Mouse (Mus musculus) layer of hippocampus, adult 18-20 months (tissue): ENCODE results near the gene Ntm. TPM values are rescaled to one million over a fixed set of nuclear protein-coding genes. Genes with fewer than 3 reads are reported as not detected.

Experiments
- DNase-seq, 2 experiments: peaks; one replicate each; pipeline ENCODE4 v3.0.0; 2022; ENCODE audit warnings: low spot score in 2 of 2
- total RNA-seq, 2 experiments: library from RNA; stranded (reverse); gene quantifications; 2 replicates each; pipeline ENCODE4 v1.2.3; 2021

Ntm gene
- total RNA-seq, 2 experiments from 2014 or later: 146 to 152 TPM

- no peak for DNase-seq
Observed at GRCm38 (mm10) chr9:29671861-29672260, 291.1 kb downstream of the Ntm start.

DNA sequence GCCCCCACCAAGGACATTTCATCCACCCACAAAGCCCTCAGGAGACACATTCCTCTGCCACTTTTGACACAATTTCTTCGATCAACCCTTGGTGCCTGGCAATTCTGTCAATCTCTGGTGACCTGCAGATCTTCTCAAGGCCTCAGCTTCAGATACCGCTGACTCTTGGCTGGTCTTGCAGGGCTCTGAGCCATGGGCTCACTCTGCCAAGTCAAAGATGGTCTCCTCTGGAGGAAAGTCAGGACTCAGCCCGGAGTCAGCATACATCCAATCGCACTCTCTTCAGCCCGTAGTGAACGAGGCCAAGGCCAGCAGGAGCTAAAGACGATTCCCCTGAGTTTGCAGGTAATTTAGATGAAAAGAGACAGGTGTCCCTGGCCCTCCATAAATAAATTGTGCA lies 299.7 kb downstream of the Ntm start:
- no peak for DNase-seq

DNA sequence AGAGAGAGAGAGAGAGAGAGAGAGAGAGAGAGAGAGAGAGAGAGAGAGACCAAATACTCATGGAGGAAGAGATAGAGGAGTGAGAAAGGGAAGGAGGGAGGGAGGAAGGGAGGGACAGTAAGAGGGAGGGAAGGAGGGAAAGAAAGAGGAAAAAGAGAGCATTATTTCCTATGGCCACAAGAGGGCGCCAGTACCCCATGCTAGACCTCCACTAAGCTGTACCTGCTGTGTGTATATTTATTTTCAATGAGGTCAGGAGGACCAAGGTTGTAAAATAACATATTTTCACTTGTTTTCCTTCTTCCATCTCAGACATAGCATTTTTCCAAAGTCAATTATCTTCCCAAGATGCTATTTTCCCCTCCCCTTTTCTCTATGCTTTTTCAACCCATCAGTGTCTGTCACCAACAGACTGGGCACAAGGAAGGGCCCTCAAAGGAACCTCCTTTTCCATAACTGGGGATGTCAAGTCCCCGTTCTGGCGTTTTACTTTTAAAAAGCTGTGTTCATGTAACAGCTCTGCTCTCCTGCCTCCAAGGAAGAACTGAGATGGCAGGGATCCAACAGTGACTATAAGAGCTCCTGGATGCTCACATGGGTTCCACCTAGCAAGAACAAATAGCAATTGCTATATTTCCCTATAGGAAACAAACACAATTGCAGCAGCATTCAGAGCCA lies 301.3 kb downstream of the Ntm start:
- DNase-seq: peak; percentile 37 to 71

GRCm38 (mm10) chr9:29660059-29660613 lies 302.8 kb downstream of the Ntm start:
- DNase-seq: no peak

DNA sequence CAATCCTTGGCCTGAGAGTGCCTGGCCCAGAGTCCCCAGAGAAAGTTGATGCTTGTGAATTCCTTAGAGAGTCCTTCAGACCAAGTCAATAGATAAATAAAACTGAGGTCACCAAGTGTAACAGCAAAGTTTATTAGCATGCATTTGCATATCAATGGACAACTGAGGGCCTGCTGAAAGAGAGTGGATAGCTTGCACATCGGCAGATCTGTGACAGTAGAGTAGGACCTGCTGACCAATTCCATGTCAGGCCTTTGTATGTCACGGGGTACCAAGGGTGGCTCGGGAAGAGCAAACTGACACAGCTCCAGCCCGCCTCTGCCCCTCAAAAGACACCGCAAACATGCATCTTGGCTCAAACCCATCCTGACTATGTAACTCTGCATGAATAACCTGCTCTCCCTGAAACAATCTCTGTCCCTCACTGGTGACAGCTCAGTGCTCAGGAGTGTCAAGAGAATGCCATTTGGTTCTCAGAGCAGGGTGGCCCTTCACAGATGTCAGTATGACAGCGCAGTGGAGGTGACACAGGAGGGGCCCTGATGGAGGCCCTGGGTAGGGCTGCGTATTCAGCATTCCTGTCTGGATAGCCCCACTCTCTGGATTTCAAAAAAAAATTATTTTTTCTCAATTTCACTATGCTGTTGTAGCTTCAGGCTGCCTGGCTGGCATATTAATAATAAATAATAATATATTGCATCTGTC lies 305.0 kb downstream of the Ntm start:
- no peak for DNase-seq

DNA sequence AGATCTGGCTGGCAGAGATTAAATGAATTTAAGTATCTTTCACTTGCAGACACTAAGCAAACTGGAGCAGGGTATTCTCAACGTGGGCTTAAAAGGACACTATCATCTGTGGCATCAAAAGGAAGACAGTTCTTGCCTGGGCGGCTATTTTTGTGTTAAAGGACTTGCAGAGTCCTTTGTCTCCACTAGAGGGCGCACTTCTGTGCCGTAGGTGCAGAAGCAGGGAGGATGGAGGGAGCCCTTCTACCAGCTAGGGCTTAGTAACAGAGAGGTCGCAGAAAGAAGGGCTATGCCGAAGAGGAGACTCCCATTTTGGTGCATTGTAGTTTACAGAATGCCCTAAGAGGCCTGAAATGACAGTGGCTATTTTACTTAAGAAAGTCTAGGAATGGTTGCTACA lies 308.1 kb downstream of the Ntm start:
- peak; percentile 9 to 57 for DNase-seq

DNA sequence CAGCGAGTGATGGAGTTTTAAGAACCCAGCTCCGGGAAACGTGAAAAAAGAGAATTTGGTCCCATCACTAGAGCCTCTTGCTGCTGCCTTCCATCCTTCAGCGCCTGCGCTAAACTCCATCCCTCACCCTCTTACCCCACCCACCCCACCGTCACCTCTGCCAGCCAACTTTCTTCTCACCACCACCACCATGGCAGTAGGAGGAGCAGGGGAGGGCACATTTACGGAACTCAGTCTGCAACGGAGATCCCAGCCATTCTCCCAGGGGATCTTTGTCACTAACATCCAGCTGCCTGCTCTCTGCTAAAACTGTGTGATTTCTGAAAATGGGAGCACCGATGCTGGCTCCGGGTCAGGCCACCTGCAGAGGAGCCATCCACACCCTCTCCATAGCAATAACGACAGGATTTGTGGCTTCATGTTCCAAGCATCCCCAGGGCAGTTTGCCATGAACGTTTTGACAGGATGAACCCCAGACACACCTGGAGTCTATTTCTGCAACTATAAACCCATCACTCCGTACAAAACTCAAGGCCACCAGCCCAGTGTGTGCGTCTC lies 309.2 kb downstream of the Ntm start:
- no peak for DNase-seq

DNA sequence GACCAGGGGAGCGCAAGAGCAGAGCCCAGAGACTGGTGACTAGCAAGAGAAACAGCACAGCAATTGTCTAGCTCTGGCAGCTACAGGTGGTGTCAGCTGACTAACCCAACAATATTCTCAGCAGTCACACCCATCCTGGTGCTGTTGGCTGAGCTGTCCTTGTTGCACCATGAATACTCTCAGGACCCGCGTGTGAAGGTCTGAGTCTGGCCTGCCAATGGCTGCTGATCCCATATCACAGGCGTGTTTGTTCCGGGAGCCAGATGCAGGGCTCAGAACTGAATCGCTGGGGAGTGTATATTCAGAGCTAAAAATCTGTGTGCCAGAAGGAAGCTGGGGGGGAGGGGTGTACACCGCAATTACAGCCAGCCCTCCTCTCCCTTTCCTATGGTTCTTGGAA lies 310.1 kb downstream of the Ntm start:
- no peak for DNase-seq

GRCm38 (mm10) chr9:29651856-29652255 lies 311.1 kb downstream of the Ntm start:
- no peak for DNase-seq

GRCm38 (mm10) chr9:29651226-29651625 lies 311.7 kb downstream of the Ntm start:
- no peak for DNase-seq

DNA sequence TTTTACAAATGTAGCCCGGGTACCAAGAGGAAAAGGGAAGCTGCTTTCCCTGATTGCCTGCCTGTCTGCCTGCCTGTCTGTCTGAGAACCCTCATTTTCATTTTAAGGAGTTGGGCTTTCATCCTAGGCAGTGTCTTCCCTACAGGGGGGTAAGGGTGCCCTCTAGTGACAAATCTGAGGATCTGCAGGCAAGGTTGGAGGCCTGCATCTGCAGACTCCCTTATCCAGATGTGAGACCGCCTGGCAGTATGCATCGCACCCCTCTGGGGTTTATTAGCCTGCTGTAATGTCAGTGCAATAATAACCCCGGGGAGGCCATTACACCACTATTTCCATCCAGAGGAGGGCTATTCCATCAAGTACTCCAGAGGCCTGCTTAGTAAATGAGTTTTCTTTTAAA lies 312.3 kb downstream of the Ntm start:
- peak; percentile 39 to 67 for DNase-seq

DNA sequence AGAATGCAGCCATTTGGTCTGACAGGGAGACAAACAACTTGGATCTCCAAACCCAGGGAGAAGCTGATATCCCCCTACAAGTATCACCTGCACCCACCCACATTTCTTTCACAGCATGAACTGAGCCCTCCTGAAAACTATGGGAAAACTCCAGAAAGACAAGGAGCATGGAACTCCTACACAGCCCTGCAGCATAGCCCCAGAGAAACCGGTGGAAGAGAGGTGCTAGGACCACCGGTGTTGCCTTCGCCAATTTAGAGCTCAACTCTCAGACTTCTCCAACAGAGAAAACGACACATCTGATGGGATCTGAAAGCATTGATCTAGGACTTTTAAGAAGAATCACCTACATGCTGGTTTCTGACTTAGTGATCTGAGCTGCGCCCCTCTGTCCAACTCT lies 312.7 kb downstream of the Ntm start:
- no peak for DNase-seq

GRCm38 (mm10) chr9:29648256-29648655 lies 314.7 kb downstream of the Ntm start:
- no peak for DNase-seq

GRCm38 (mm10) chr9:29647764-29648163 lies 315.2 kb downstream of the Ntm start:
- no peak for DNase-seq

DNA sequence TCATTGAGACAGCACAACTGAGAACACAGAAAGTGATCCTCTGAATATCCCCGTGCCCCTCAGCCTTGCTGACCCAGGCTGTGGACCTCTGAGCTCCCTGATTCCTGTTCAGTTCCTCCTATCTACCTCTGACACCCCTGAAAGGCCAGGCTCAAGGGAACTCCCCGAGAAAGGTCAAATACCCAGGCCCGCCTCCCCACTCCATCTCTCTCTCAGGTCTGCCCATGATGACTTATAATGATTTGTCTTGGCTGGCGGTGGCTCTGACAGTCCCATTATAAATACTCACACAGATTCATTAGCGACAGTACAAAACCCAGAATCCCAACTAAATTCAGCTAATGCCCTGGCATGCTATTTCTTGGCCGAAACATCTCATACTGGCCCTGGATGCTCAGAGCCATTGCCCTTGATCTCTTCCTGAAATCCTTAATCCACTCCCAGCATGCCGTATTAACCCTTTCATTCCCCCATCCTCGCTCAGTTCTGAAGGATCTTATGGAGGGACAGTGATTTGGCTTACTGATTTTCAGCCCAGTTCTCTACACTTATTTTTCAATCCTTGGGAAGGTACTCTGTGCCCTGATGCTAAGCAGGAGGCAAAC lies 317.0 kb downstream of the Ntm start:
- no peak for DNase-seq

DNA sequence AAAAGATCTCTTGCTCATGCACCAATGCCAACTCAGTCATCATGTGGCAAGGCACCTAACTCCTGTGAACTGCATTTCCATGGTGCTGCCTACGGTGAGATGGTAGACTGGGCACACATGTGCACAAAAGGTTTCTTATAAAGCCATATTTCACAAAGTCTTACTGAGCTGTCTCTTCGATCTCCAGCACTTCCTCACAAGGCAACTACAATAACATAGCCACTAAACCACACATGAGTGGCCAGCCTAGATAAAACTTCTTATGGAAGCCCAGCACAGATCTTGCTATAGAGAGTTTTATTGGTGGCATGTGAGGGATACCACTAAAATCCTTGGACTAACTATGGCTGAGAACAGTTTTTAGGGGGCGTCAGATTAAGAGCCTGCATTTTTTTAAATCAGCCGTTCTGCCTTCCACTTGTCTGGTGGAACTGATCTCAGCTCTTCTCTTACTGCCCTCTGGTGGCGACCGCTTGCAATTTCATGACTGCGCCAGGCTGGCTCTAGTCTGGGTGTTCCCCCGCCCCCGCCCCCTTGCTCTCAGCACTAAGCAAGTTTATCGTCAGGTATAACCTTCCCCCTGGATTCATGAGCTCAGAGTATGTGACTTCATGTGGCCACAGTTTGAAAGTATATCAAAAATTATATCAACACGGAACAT lies 319.8 kb downstream of the Ntm start:
- peak; percentile 70 to 92 for DNase-seq

DNA sequence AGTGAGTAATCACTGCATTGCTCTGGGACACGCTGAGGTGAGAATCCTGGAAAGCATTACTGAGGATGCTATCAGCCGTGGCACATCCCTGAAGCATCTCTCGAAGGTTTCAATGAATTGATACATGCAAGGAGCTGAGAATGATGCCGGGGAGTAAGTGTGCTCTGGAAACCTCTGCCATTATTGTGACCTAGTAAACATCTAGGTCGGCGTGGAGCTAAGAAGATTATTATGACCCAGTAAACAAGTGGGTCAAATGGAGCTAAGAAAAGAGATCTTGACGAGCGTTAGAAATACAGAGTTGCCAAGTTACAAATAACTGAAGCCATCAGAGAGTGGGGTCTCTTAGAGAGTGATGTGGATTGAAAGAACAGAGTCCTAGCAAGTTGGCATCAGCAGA lies 325.6 kb downstream of the Ntm start:
- DNase-seq: no peak

DNA sequence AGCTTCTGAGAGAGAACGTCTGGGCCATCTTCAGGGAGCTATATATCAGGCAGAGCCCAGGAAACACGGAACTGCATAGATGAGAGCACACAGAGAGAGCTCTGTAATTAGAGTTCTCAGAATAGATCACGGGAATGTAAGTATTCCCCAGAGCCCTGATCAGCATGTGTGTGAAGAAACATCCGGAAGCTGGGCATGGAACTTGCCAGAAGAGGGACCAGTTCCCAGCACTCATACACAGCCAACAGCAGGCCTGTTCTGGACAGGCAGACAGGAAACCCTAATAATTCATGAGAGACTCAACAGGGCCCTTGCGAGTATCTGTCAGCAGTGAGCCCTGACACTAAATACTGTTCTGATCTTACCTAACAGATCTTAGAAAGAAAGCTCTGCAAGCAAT lies 345.8 kb downstream of the Ntm start:
- DNase-seq: no peak

DNA sequence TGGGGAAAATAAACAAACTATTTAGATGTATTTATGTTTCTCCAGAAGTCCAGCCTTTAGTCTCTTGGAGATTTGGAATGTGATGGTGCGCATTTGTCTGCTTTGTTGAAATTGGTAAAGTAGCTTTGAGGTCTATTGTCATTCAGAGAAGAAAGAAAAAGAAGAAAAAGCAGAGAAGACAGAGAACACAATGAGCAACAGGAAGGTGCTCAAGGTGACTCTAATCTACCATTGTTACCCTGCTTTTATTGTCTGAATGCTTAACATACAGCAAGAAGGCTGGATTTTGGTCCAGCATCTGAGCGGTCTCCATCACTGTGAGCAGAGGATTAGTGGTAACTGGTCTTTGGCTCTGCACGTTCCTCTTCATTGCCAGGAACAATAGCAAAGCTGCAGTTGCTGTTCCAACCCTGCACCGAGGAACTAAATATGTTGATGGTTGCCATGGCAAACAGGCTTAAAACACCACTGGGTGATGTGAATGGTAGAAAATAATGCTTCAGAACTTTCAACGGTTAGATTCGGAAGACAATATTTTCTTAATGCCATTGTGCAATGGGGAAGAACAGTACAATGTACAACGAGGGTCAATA lies 350.8 kb downstream of the Ntm start:
- peak; percentile 20 to 66 for DNase-seq

GRCm38 (mm10) chr9:29610867-29611266 lies 352.1 kb downstream of the Ntm start:
- peak; percentile 54 to 74 for DNase-seq

- peak in 1 of 2 experiments; percentile 37 for DNase-seq
Observed at GRCm38 (mm10) chr9:29597665-29598064, 365.3 kb downstream of the Ntm start.
